8 mouse cellular contexts compared by ENCODE assay signal in the genomic region with DNA sequence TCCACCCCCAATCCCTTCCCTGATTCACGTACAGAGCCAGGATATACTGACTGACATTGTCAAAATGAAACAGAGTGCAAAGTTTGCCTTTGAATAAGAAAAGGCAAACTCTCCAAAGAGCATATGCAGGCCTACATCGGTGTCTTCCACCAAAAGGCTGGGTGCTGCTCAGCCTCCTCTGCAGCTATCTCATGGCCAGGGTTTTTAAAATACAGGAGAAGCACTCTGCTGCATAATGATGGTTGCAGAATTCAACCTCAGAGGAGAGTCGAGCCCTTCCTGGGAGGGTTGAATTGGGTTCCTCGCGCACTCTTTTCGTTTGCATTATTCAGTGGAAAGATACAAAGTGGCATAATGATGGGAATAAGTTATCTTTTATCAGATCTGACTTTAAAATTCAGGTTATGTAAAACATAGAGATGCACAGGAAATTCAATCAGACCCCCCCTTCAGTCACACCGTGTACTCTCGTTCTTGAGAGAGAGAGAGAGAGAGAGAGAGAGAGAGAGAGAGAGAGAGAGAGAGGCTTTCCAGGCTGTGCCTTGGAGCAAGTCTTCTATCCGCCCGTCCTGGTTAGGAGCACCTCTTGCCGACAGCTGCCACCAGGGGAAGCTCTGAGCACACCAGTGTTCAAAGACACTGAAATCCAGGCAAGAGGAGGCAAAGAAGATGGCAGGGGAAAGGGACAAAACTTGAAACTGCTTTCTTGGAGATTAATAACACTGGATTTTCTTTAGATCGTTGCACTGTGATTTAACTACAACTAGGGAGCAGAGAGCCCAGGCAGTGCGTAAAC.
DNase-seq lines count a peak whose midpoint lies in the region; ATAC-seq and TF ChIP-seq lines count a peak whose summit lies in the region.

No protein-coding gene starts in this region.

- no peak overlapping the region for H3K9ac ChIP-seq in kidney, embryonic 16.5 days (replicated peaks; ENCODE audit: low read length)
- no peak overlapping the region for H3K9ac ChIP-seq in liver, embryonic 14.5 days (replicated peaks)

- no peak overlapping the region for H3K27ac ChIP-seq in testis, adult 2 months (ENCODE audit: control insufficient read depth, insufficient read depth, low read depth, low read length)
- 0 out of 2 replicates have a peak overlapping the region, but pooled peaks have one; percentile 12 for H3K27ac ChIP-seq in forebrain, embryonic 10.5 days
- H3K27ac ChIP-seq in kidney, embryonic 16.5 days (ENCODE audit: low read length), result no peak overlapping the region
- H3K27ac ChIP-seq in liver, embryonic 14.5 days, result no peak overlapping the region

- no peak for TF ChIP-seq POLR2A in testis, adult 2 months (IDR thresholded peaks at IDR 0.05; ENCODE audit: control insufficient read depth, low read depth, low read length)

- no peaks in the 10 kb centered on the region for H3K27me3 ChIP-seq in testis, adult 2 months (ENCODE audit: control insufficient read depth, insufficient read depth, low read length)
- no peaks in the 10 kb centered on the region for H3K27me3 ChIP-seq in forebrain, embryonic 10.5 days (ENCODE audit: poor library complexity, severe bottlenecking)
- no peaks in the 10 kb centered on the region for H3K27me3 ChIP-seq in kidney, embryonic 16.5 days (ENCODE audit: insufficient read depth, low read length)
- H3K27me3 ChIP-seq in liver, embryonic 14.5 days (ENCODE audit: control insufficient read depth, insufficient read depth, low read length), result no peaks in the 10 kb centered on the region

- H3K9me3 ChIP-seq in forebrain, embryonic 10.5 days, result no peaks in the 10 kb centered on the region
- H3K9me3 ChIP-seq in kidney, embryonic 16.5 days (ENCODE audit: low read length), result no peaks in the 10 kb centered on the region
- no peaks in the 10 kb centered on the region for H3K9me3 ChIP-seq in liver, embryonic 14.5 days (ENCODE audit: control insufficient read depth, low read length)

- no peak for DNase-seq in testis, postnatal 14 days (ENCODE audit: low spot score)
- DNase-seq in forebrain, embryonic 10.5 days (ENCODE audit: extremely low spot score, low spot score), result peak; percentile 41
- DNase-seq in liver, embryonic 14.5 days (ENCODE audit: low read depth in 3 of 3, low spot score in 3 of 3), result no peak
- peak; percentile 43 for DNase-seq in telencephalon, adult 2 months (ENCODE audit: low read depth, low spot score)
- no peak for DNase-seq in heart, adult 11 months

- no peak for TF ChIP-seq EP300 in liver, embryonic 14.5 days (IDR thresholded peaks at IDR 0.05; ENCODE audit: low read depth)

- H3K36me3 ChIP-seq in testis, adult 2 months (ENCODE audit: control insufficient read depth, insufficient read depth, low read length), result no peaks in the 10 kb centered on the region
- H3K36me3 ChIP-seq in forebrain, embryonic 10.5 days (replicated peaks), result no peaks in the 10 kb centered on the region
- no peaks in the 10 kb centered on the region for H3K36me3 ChIP-seq in kidney, embryonic 16.5 days (ENCODE audit: insufficient read depth, low read length)
- no peaks in the 10 kb centered on the region for H3K36me3 ChIP-seq in liver, embryonic 14.5 days (replicated peaks; ENCODE audit: control insufficient read depth, insufficient read depth, low read depth)

- 0 out of 2 replicates have a peak, but pooled peaks have one; percentile 67 for ATAC-seq in kidney, embryonic 16.5 days (ENCODE audit: low FRiP score, low TSS enrichment)
- no peak for ATAC-seq in liver, embryonic 14.5 days (ENCODE audit: insufficient read depth)
- no peak for ATAC-seq in megakaryocyte progenitor cell, adult 5-6 weeks (replicated peaks; ENCODE audit: poor library complexity)

- peak; percentile 32; the same call in 1 of the 2 replicates for TF ChIP-seq CTCF in testis, adult 2 months (IDR thresholded peaks at IDR 0.05; ENCODE audit: control insufficient read depth, insufficient read depth, insufficient replicate concordance, low read depth, low read length)
- peak; percentile 26; the same call in 1 of the 2 replicates for TF ChIP-seq CTCF in liver, embryonic 14.5 days (IDR thresholded peaks at IDR 0.05; ENCODE audit: low read depth)

- no peak overlapping the region for H3K4me3 ChIP-seq in testis, adult 2 months (ENCODE audit: control insufficient read depth, low read depth, low read length)
- H3K4me3 ChIP-seq in forebrain, embryonic 10.5 days, result no peak overlapping the region
- no peak overlapping the region for H3K4me3 ChIP-seq in kidney, embryonic 16.5 days (ENCODE audit: low read length)
- no peak overlapping the region for H3K4me3 ChIP-seq in liver, embryonic 14.5 days (ENCODE audit: insufficient read depth in 1 of 2, low read depth in 2 of 2, low read length in 2 of 2)

- WGBS in forebrain, embryonic 10.5 days, result 56% methylated on average over 13 of the region's 13 CpGs
- 41% methylated on average over 13 of the region's 13 CpGs for WGBS in kidney, embryonic 16.5 days
- WGBS in liver, embryonic 14.5 days (ENCODE audit: insufficient replicate concordance), result 55% methylated on average over 13 of the region's 13 CpGs

- H3K4me2 ChIP-seq in kidney, embryonic 16.5 days (replicated peaks; ENCODE audit: low read depth, low read length), result no peak overlapping the region; the same call in 1 of the 2 replicates
- H3K4me2 ChIP-seq in liver, embryonic 14.5 days (ENCODE audit: low read depth), result no peak overlapping the region

- no peaks in the 10 kb centered on the region for H3K4me1 ChIP-seq in testis, adult 2 months (ENCODE audit: control insufficient read depth, insufficient read depth, low read length)
- H3K4me1 ChIP-seq in forebrain, embryonic 10.5 days, result 0 out of 2 replicates have a peak, but pooled peaks cover 5% of the 10 kb centered on the region
- no peaks in the 10 kb centered on the region for H3K4me1 ChIP-seq in kidney, embryonic 16.5 days (ENCODE audit: insufficient read depth, low read length)
- no peaks in the 10 kb centered on the region for H3K4me1 ChIP-seq in liver, embryonic 14.5 days (replicated peaks; ENCODE audit: control insufficient read depth in 2 of 2, insufficient read depth in 2 of 2, low read length in 1 of 2)

Comparison
In these comparisons a context has a peak if more than half of its experiments do, and no peak if none do; other contexts are left out.
1. DNase-seq: peak in forebrain, embryonic 10.5 days (single experiment) and telencephalon, adult 2 months (single experiment); none in testis, postnatal 14 days (single experiment), liver, embryonic 14.5 days (0 of 3) and heart, adult 11 months (single experiment).